Mouse (Mus musculus) spleen, adult 12 weeks (tissue): ENCODE results near the gene Pnpo.

Experiments
- DNase-seq: peaks from one replicate; pipeline ENCODE4 v3.0.0; 2022; ENCODE audit warnings: low spot score

Gene Pnpo

GRCm38 (mm10) chr11:96969746-96970145 lies 26.0 kb upstream of the Pnpo start:
- no peak for DNase-seq

DNA sequence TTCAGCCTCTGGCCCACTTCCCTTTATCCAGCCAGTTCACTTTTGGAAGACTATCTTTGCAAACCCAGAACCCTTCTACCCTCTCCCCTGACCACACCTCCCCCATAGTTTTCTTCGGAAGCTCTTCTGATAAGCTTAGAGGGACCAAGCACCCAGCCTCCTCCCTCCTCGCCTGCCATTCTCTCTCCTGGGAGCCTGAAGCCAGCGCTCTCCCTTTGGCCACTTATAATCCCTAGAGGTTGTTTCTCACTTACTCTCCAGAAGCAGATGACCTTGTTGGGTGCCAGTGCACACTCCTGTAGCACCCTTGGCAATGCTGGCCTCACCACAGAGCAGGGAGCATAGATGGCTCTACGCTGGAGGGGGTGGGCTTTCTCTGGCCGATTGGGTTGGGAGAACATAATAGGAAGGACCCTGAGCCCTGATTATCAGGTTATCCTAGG lies 25.5 kb upstream of the Pnpo start:
- no peak for DNase-seq

- no peak for DNase-seq
These were observed 24.7 kb upstream of the Pnpo start for GRCm38 (mm10) chr11:96968476-96968875.

GRCm38 (mm10) chr11:96967544-96968269 lies 23.9 kb upstream of the Pnpo start:
- no peak for DNase-seq

DNA sequence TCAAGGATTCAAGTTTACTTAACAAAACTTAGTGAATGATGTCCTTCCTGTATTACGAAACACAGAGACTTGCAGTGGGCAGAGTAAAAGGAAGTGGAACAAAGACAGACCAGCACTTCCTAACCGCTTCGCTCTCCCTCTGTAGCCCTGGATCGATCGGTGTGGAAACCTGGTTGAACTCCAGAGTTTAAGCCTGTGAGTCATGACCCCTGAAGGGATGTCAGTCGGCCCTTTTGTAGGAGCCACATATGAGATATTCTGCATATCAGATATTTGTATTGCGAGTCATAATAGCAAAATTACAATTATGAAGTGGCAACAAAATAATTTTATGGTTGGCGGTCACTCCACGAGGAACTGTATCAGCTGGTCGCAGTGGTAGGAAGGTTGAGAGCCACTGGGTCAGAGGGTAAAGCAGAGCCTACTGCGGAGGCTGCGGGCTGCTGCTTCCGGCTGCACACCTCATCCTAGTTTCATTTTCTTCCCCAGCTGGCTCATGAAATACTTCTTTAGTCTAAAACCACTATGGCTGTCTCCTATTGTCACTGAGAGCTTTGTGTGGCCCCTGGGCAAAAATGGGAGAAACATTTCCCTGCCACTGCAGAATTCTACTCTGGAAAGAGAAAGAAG lies 23.2 kb upstream of the Pnpo start:
- DNase-seq = no peak

- DNase-seq = no peak
These were observed 22.4 kb upstream of the Pnpo start for GRCm38 (mm10) chr11:96966172-96966571.

DNA sequence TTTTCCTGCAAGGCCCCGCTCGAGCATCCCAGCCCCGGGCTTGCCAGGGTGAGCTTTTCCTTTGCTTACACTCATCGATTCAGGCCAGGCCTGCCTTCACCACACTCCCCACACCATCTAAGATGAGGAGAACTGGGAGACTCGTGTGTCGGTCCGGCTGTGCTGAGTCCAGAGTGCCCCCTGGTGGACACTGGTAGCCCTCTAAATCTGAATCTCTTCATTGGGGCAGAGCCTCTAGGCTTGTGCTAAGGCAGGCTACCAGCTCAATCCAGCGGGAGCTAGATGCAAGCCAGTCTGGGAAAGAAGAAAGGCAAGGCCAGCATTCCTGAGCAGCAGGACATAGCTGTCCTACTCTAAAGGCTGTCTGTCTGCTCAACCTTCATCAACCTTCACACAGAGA lies 19.8 kb upstream of the Pnpo start:
- DNase-seq = peak; percentile 78

DNA sequence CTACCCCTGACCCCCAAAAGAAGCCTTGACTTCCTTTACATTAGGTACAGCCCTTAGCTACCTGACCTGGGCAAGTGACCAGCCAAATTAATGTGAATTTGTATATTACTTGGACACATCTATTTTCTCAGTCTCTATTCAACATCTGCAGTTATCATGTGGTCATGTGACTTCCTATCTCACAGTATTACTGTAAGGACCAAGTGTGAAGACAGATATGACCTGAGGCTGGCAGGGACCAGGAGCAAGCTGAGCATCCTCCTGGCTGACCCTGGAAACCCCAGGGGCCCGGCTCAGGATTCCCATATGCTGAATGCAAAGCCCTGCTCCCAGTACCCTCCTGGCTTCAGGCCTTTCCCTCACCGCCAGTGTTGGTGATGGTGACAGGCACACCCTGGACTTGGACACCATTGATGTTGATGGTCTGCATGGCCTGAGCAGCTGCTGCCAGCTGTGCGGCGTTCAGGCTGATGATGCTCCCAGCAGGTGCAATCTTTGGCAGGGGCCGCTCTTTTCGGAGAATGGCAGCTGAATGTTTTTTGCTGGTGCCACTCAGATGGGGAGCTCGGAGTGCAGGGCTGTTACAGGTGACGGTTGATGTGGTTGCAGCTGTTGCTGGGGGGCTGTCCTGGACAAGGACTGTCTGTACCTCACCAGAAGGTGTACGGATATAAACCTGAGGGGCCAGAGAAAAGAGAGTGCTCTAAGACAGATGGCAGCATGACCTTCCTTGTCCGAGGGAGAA lies 13.4 kb upstream of the Pnpo start:
- no peak for DNase-seq

DNA sequence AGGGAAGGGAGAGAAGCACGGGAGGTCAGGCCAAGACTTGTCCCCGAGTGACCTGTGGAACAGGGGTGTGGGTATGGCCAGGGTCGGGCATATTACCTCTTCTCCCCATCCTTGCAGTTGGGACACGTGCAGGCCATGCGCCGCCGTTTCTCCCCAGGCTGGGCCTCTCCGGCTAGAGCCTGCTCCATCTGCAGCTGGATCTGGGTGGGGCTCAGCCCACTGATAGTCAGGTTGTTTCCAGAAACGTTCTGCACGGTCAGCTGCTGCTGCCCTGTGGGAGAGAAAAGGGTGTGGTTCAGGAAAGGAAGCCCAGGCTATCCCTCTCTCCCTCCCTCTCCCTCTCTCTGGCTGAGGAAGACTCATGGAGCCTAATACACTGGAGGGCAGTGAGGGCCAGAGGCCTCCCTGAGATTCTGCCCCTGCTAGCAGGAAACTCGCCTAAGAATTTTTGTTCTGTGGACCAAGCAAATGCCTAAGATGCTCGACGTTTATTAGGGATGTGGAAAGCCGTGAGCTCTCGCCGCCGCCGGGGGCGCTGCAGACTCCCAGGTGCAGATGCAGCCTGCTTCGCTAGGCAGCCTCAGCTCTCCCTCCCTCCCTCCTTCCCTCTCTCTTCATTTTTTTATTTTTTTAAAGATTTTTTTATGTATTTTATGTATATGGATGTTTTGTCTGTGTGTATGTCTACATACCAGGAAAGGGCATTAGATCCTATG lies 12.4 kb upstream of the Pnpo start:
- no peak for DNase-seq

DNA sequence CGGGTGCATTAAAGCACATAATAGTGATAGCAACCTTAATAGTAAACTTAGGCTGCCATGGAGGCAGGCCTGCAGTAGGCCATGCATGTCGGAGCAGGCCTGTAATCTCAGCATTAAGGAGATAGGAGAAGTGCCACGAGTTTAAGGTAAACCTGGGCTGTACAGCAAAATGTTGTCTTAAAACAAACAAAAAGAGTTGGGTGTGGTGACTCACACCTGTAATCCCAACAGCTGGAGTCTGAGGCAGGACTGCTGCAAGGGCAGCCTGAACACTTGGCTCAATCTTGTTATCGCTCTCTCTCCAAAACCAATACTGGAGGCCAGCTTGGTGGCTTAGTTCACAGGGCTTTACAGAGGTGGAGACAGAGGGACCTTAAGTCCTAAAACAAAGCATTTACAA lies 11.3 kb upstream of the Pnpo start:
- DNase-seq = no peak

- no peak for DNase-seq
These were observed 9.1 kb upstream of the Pnpo start for GRCm38 (mm10) chr11:96952896-96953295.

- DNase-seq = no peak
These were observed 8.6 kb upstream of the Pnpo start for GRCm38 (mm10) chr11:96952426-96952825.

- DNase-seq = no peak
These were observed 7.0 kb upstream of the Pnpo start for GRCm38 (mm10) chr11:96950767-96951166.

DNA sequence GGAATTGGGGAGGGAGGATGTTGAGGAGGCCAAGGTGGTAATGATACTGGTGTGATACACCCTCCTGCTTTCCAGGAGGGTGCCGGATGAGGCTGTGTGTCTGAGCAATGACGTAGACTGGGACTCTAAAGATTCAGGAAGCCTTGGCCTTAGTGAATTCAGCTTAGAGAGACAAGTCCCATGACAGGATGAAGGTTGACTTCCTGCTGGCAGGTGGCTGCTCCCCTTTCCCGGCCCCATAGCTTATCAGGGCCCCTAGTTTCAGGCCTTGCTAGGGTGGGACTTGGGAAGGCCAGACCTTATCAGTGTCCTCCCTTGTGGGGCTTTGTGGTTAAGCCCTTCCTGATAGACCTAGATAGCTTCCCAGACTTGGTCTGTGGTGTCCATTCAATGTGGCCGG lies 4.1 kb upstream of the Pnpo start:
- no peak for DNase-seq

GRCm38 (mm10) chr11:96946498-96946897 lies 2.7 kb upstream of the Pnpo start:
- DNase-seq = no peak

- DNase-seq = no peak
These were observed 1.2 kb upstream of the Pnpo start for GRCm38 (mm10) chr11:96944844-96945580.

- DNase-seq = no peak
These were observed 1.7 kb downstream of the Pnpo start for GRCm38 (mm10) chr11:96941989-96942590.

DNA sequence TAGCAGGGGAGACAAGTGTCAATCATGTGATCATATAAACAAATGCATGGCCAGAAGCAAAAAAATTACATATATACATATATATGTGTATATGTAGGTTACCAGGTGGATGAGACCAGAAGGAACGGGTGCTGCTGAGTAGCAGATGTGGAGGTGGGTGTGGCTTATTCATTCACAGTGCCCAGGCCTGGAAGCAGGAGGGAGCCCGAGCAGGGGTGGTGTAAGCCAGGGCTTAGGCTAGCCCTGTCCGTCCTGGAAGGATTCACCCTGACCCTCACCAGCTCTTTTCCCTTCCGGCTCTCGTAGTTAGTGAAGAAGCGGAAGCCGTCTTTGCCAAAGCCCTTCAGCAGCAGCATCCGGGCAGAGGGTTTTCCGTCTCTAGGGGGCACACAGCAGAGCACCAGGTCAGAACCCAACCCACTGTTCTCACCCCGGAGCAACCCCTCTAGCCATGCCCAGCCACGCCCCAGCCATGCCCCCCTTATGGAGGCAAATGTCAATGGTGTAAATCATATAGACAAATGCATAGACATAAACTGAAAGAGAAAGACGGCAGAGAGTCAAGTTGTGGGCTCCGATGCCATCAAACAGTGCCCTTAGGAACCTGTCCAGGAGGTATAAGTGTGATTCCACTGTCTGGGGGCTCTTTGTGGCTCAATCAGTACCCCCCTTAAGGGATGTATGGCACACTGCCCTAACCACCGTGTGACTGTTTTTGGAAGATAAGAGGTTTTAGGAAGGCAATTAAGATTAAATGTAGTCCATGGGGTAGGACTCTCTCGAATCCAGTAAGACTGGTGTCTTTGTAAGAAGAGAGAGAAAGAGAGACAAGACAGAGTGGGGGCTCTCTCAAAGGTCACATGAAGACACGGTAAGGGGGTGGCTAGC lies 3.0 kb downstream of the Pnpo start:
- peak; percentile 71 for DNase-seq

DNA sequence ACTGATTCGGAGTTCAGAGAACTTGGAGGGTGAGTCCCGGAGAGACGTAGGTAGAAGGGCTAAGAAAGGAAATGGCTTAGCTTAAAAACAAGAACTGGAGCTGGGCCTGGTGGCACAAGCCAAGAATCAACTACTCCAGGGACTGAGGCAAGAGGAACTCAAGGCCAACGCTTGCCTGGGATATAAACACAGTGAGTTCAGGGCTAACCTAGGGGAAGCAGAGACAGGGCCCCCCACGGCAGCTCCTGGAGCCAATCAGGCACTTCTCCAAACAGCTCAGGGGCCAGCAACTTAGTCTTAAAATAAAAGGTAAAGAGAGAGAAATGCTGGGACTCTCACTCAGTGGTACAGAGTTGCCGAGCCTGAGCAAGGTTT lies 5.4 kb downstream of the Pnpo start:
- no peak for DNase-seq
